Mouse (Mus musculus): ENCODE results near the gene Srm. TPM values are rescaled to one million over a fixed set of nuclear protein-coding genes. Genes with fewer than 3 reads are reported as not detected.

Srm gene
- 123 and 130 TPM in 2 replicates for polyA plus RNA-seq (2015; fragmentation: Nextera tagmentation; extraction: Ambion mirVana)

DNA sequence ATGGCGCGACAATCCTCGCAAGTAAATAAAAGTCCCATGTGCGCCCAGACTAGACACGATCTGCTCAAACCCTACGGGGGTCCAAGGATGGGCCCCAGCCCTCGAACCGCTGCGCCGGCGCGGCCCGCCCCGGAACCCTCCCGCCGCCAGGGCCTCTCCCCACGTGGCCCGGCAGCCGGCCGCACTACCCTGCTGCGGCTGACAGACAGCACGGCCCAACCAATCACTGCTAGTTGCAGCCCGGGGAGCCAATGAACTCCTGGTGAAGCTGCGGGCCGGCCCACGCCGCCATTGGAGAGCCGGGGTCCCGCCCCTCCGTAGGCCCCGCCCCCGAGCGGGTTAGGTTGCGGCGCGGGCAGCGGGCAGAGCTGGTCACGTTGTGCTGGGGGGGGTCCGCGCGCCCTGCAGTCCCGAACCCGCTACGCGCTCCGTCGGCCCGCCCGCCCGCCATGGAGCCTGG, at the start of gene Srm:
Gene Srm, plus strand, starts transcription at position 333 of the 460 bp plus-strand sequence.

DNA sequence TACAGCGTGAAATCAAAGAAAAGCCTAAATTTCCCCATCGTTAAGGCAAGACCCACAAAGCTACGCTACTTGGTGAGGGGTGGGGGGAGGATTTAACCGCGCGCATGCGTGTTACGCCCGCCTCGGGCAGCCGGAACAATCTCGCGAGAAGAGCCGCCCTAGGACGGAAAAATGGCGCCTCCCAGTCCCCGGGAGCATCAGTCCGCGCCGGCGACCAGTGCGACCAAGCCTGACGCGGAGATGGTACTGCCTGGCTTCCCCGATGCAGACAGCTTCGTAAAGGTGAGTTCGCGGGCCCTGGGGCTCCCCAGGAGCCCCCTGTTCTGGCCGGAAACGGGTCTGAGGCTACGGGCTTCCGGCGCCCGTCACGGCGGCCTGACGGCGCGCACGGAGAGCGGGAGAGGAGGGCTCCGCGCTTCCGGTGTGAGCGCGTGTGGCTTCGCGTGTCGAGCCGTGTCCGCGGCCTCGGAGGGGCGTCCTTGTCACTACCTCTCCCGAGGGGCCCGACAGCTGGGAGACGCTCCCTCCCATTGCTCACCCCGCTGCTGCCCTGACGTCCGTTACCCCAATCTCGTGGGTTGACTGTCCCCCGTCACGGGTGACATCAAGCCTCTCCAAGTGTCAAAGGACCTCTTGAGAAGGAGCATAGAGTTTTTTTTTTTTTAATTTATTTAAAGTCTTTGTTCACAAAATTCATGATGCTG, 32.9 kb upstream of the Srm start, which contains the start of gene Exosc10:
Gene Exosc10, plus strand, starts transcription at position 133 of the 704 bp plus-strand sequence.

DNA sequence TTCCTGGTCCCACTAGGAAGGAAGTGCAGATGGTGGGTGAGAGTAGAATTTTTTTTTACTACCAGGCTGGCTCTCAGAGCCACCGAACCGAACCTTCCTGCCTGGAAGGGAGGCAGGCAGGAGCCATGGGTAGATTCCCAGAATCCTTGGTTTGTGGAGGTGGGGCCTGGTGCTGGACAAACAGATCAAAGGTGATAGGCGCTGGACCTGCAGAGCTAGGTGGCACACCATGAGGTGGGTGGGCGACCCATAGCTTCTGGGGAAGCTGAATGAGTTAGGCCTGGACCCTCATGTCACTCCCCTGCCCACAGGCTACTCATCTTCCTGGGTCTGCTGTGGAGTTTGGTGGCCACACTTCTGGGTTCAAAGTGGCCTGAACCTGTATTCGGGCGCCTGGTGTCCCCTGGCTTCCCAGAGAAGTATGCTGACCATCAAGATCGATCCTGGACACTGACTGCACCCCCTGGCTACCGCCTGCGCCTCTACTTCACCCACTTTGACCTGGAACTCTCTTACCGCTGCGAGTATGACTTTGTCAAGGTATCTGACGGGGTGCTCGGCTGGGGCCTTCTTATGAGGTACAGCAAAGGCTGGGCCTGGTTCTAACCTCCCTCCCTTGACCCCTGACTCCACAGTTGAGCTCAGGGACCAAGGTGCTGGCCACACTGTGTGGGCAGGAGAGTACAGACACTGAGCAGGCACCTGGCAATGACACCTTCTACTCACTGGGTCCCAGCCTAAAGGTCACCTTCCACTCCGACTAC, 11.2 kb downstream of the Srm start, which contains the start of gene Masp2:
Gene Masp2, plus strand, starts transcription at position 198 of the 764 bp plus-strand sequence.

DNA sequence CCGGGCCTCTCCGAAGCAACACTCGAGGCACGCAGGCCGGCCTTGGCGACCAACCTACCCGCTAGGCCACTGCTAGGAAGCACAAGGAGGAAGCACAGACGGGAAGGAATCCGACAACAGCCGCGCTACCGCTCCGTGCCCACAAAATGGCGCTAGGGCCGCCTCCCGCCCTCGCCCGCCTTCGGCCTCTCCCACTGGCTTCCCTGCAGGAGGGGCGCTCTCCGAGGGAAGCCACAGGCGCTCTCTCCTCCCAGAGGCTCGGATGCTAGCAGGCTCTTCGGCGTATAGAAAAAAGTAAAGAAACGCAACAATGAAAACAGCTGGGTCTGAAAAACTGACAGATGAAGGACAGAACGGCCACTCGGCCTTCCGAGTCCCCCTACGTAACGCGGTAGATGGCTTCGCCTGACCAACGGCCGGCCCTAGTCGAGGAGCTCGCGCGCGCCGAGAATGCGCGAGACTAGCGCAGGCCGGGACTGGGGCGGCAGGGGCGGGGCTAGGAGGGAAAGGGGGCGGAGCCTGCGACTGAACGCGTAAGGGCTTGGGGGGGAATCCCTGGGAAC, 35.4 kb downstream of the Srm start, which contains the start of gene Tardbp:
Gene Tardbp, minus strand, starts transcription at position 397 of the 563 bp plus-strand sequence.

DNA sequence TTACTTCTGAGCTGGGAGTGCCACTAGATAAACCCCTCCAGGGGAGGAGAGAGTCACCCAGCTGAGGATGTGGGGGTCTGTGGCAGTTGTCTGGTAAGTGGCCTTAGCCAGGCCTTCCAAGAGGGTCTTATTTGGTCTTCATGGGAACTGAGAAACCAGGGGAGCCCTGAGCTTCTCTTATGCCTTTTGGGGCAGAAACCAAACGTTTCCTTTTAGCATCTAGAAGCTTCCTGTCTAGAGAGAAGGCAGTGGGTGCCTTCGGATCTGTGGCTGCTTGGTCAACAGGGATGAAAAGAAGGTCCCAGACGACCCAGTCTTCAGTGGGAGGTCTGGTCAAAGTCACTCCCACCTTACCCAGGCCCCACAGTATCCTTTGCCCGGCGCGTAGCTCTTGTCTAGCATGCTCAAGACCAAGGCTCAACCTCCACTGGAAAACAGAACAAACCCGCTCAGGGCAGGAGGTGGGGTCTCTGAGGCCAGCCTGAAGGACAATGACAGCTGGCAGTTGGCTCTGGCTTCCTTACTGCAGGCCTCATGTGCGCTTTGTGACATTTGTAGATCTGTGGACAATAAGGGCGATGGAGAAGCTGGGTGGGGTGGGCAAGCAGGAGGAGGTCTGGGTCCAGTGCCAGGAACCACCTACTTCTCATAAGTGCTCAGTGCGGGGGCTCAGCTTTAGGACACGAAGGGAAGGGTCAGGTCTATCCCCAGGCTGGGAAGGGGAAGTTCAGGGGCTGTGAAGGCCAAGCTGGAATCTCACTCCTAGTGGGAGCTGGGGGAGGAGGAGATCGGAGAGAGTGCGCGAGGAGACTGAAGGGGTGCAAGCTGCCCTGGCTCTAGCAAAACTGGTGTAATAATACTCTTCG, 52.2 kb downstream of the Srm start, which contains the start of gene Gm572:
Gene Gm572, plus strand, starts transcription at position 27 of the 866 bp plus-strand sequence.

Other genes with a start within 250 kb of the Srm start
- gene Ubiad1, start 146.7 kb upstream of the Srm start, polyA plus RNA-seq (2015; fragmentation: Nextera tagmentation; extraction: Ambion mirVana) = 12.6 and 13.5 TPM in 2 replicates
- gene Mtor, start 142.9 kb upstream of the Srm start, polyA plus RNA-seq (2015; fragmentation: Nextera tagmentation; extraction: Ambion mirVana) = 15.7 and 18.0 TPM in 2 replicates
- gene Angptl7, start 91.0 kb upstream of the Srm start, polyA plus RNA-seq (2015; fragmentation: Nextera tagmentation; extraction: Ambion mirVana) = 5.8 and 12.7 TPM in 2 replicates
- gene Exosc10, start 33.1 kb upstream of the Srm start, polyA plus RNA-seq (2015; fragmentation: Nextera tagmentation; extraction: Ambion mirVana) = 38.4 and 40.7 TPM in 2 replicates
- gene Masp2, start 11.1 kb downstream of the Srm start, polyA plus RNA-seq (2015; fragmentation: Nextera tagmentation; extraction: Ambion mirVana) = 0.25 TPM in 1 of 2 replicates, not detected in the other
- 133 and 170 TPM in 2 replicates for gene Tardbp, start 35.5 kb downstream of the Srm start, polyA plus RNA-seq (2015; fragmentation: Nextera tagmentation; extraction: Ambion mirVana)
- not detected in 2 replicates for gene Gm572, start 51.8 kb downstream of the Srm start, polyA plus RNA-seq (2015; fragmentation: Nextera tagmentation; extraction: Ambion mirVana)
- gene Casz1, start 212.9 kb downstream of the Srm start, polyA plus RNA-seq (2015; fragmentation: Nextera tagmentation; extraction: Ambion mirVana) = 10.6 and 12.3 TPM in 2 replicates

Data from urinary bladder, postnatal 0 days (tissue).